Mouse (Mus musculus) myocyte (in vitro differentiated cells): ENCODE measurements around the gene Sorcs2.

Experiments used
- CEBPB ChIP-seq: IDR thresholded peaks from 2 replicates; pipeline ENCODE4 v1.6.1; 2011; ENCODE audit warnings: mild to moderate bottlenecking, moderate library complexity; ENCODE audit not compliant: poor library complexity, insufficient read depth, severe bottlenecking
- E2F4 ChIP-seq: IDR thresholded peaks from one replicate; pipeline ENCODE4 v1.6.1; 2011; ENCODE audit warnings: mild to moderate bottlenecking, control low read depth, moderate library complexity; ENCODE audit not compliant: insufficient read depth
- MAX ChIP-seq: IDR thresholded peaks from one replicate; pipeline ENCODE4 v1.6.1; 2011; ENCODE audit warnings: low read depth, mild to moderate bottlenecking, control low read depth
- MYOD1 ChIP-seq, 3 experiments: IDR thresholded peaks; one replicate each; pipeline ENCODE4 v1.6.1; 2011; ENCODE audit warnings: control low read depth in 2 of 3, low read depth in 2 of 3, mild to moderate bottlenecking in 2 of 3, moderate library complexity in 1 of 3; ENCODE audit not compliant: insufficient read length in 2 of 3, control insufficient read depth in 1 of 3
- MYOG ChIP-seq, 3 experiments: IDR thresholded peaks; one replicate each; pipeline ENCODE4 v1.6.1; 2011; ENCODE audit warnings: control low read depth in 2 of 3, low read depth in 2 of 3, mild to moderate bottlenecking in 2 of 3; ENCODE audit not compliant: insufficient read length in 2 of 3, control insufficient read depth in 1 of 3, insufficient read depth in 1 of 3
- POLR2A ChIP-seq: IDR thresholded peaks from one replicate; pipeline ENCODE4 v1.6.1; 2011; ENCODE audit warnings: low read depth, mild to moderate bottlenecking, control low read depth, moderate library complexity; ENCODE audit not compliant: insufficient read length
- POLR2AphosphoS2 ChIP-seq: IDR thresholded peaks from one replicate; pipeline ENCODE4 v1.6.1; 2011; ENCODE audit warnings: low read depth, control low read depth; ENCODE audit not compliant: insufficient read length
- REST ChIP-seq: IDR thresholded peaks from one replicate; pipeline ENCODE4 v1.6.1; 2011; ENCODE audit warnings: mild to moderate bottlenecking, control low read depth, moderate library complexity; ENCODE audit not compliant: insufficient read depth, insufficient read length
- TCF12 ChIP-seq: IDR thresholded peaks from one replicate; pipeline ENCODE4 v1.6.1; 2011; ENCODE audit warnings: mild to moderate bottlenecking, control low read depth; ENCODE audit not compliant: poor library complexity, insufficient read depth, severe bottlenecking
- TCF3 ChIP-seq: IDR thresholded peaks from one replicate; pipeline ENCODE4 v1.6.1; 2011; ENCODE audit warnings: low read depth, control low read depth; ENCODE audit not compliant: insufficient read length
- USF1 ChIP-seq: IDR thresholded peaks from one replicate; pipeline ENCODE4 v1.6.1; 2011; ENCODE audit warnings: low read depth, mild to moderate bottlenecking, control low read depth, moderate library complexity

GRCm38 (mm10) chr5:36067651-36068181, 330.2 kb downstream of the Sorcs2 start:
- TF ChIP-seq POLR2A (no peak), POLR2AphosphoS2 (no peak), TCF3 (no peak), CEBPB (no peak), USF1 (no peak), MYOG (IDR thresholded peaks at IDR 0.05; ENCODE audit: control insufficient read depth in 1 of 3, insufficient read depth in 1 of 3, insufficient read length in 2 of 3, low read depth in 2 of 3) (no peak), MAX (no peak), MYOD1 (IDR thresholded peaks at IDR 0.05; ENCODE audit: control insufficient read depth in 1 of 3, insufficient read length in 2 of 3, low read depth in 2 of 3) (no peak), E2F4 (no peak), TCF12 (no peak), REST (no peak)
